7 mouse cellular contexts compared by ENCODE assay signal in genomic region chr4:55349452-55350218, GRCm38 (mm10). TPM values are rescaled to one million over a fixed set of nuclear protein-coding genes. Genes with fewer than 3 reads are reported as not detected.
DNase-seq lines count a peak whose midpoint lies in the region; ATAC-seq lines count a peak whose summit lies in the region.

Gene Rad23b (plus strand): TSS chr4:55350043.

- intact Hi-C loops in left cerebral cortex, postnatal 36 days (cut with DNase I), result no loop called here

- no peaks in the 10 kb centered on the region for H3K27me3 ChIP-seq in intestine, embryonic 16.5 days (replicated peaks; ENCODE audit: control insufficient read depth, insufficient read depth, low read length)
- H3K27me3 ChIP-seq in midbrain, embryonic 11.5 days (ENCODE audit: control insufficient read depth, insufficient read depth, low read length), result no peaks in the 10 kb centered on the region

- H3K27ac ChIP-seq in intestine, embryonic 16.5 days (ENCODE audit: low read length), result peak within 1 kb of the TSS; percentile 92
- peak within 1 kb of the TSS; percentile 92 for H3K27ac ChIP-seq in midbrain, embryonic 11.5 days (ENCODE audit: low read depth, low read length)

- no peaks in the 10 kb centered on the region for H3K9me3 ChIP-seq in intestine, embryonic 16.5 days (ENCODE audit: control insufficient read depth, low read length)
- no peaks in the 10 kb centered on the region for H3K9me3 ChIP-seq in midbrain, embryonic 11.5 days (ENCODE audit: control insufficient read depth, low read length)

- no peaks in the 10 kb centered on the region for H3K36me3 ChIP-seq in intestine, embryonic 16.5 days (ENCODE audit: control insufficient read depth, insufficient read depth, low read length)
- H3K36me3 ChIP-seq in midbrain, embryonic 11.5 days (ENCODE audit: control insufficient read depth, insufficient read depth, low read length), result no peaks in the 10 kb centered on the region

- WGBS in intestine, embryonic 16.5 days, result under 1% methylated on average over 73 of the region's 77 CpGs
- under 1% methylated on average over 74 of the region's 77 CpGs for WGBS in midbrain, embryonic 11.5 days

- peak within 1 kb of the TSS; percentile 98 for H3K9ac ChIP-seq in intestine, embryonic 16.5 days (ENCODE audit: low read depth, low read length)
- peak within 1 kb of the TSS; percentile 95 for H3K9ac ChIP-seq in midbrain, embryonic 11.5 days (ENCODE audit: low read length)

- peak; percentile 100 for DNase-seq in adrenal gland, adult 2 months
- peak; percentile 99 for DNase-seq in embryo, embryonic 11.5 days (ENCODE audit: low read depth, low spot score)
- DNase-seq in gastrocnemius, postnatal 4 days (ENCODE audit: low spot score in 2 of 2), result peak; percentile 100
- DNase-seq in left cerebral cortex, postnatal 36 days (ENCODE audit: low spot score in 2 of 2), result peak; percentile 100
- DNase-seq in midbrain, embryonic 11.5 days (ENCODE audit: low spot score, missing footprints), result peak; percentile 100
- peak; percentile 100 for DNase-seq in skeletal muscle tissue, adult 2 months (ENCODE audit: low read depth, low spot score)

- peak within 1 kb of the TSS; percentile 99 for H3K4me3 ChIP-seq in intestine, embryonic 16.5 days (ENCODE audit: low read length)
- H3K4me3 ChIP-seq in midbrain, embryonic 11.5 days (ENCODE audit: low read depth, low read length), result peak within 1 kb of the TSS; percentile 98

- H3K4me1 ChIP-seq in intestine, embryonic 16.5 days (ENCODE audit: control insufficient read depth, insufficient read depth, low read length), result peaks cover 20% of the 10 kb centered on the region
- peaks cover 14% of the 10 kb centered on the region for H3K4me1 ChIP-seq in midbrain, embryonic 11.5 days (ENCODE audit: control insufficient read depth, insufficient read depth, low read length)

- ATAC-seq in intestine, embryonic 16.5 days, result peak; percentile 95
- ATAC-seq in midbrain, embryonic 11.5 days (ENCODE audit: low FRiP score), result peak; percentile 99

- peak within 1 kb of the TSS; percentile 75 for H3K4me2 ChIP-seq in intestine, embryonic 16.5 days (ENCODE audit: low read depth, low read length)
- peak within 1 kb of the TSS; percentile 62 for H3K4me2 ChIP-seq in midbrain, embryonic 11.5 days

RNA-seq across cellular contexts. Expression of gene Rad23b, which starts in this region (rescaled TPM):
- total RNA-seq in adrenal gland, adult 2 months (2021), result 100 to 1,000 TPM; 129 to 174 TPM
- polyA plus RNA-seq in adrenal gland, adult 2 months (2012; rRNA removed), result 314 and 322 TPM in 2 replicates
- 100 to 1,000 TPM; 149 TPM for total RNA-seq in gastrocnemius, postnatal 4 days (2021)
- polyA plus RNA-seq in intestine, embryonic 16.5 days (2015; fragmentation: Nextera tagmentation; extraction: Ambion mirVana), result 60.0 and 63.6 TPM in 2 replicates
- 100 to 1,000 TPM; 190 to 197 TPM for total RNA-seq in left cerebral cortex, postnatal 36 days (2021)
- polyA plus RNA-seq in midbrain, embryonic 11.5 days (2014; fragmentation: Nextera tagmentation; extraction: Ambion mirVana), result 95.5 and 104 TPM in 2 replicates

Comparison
In these comparisons a context has a peak if more than half of its experiments do, and no peak if none do; other contexts are left out.
1. Peak in every context shown above with its lines: DNase-seq, ATAC-seq, H3K4me3 ChIP-seq and H3K27ac ChIP-seq.